Mouse (Mus musculus): Measurements from ENCODE around the gene Trmt10b.
A peak's percentile ranks its signal among the peaks of the same experiment; 100 is the strongest.

The Trmt10b gene

DNA sequence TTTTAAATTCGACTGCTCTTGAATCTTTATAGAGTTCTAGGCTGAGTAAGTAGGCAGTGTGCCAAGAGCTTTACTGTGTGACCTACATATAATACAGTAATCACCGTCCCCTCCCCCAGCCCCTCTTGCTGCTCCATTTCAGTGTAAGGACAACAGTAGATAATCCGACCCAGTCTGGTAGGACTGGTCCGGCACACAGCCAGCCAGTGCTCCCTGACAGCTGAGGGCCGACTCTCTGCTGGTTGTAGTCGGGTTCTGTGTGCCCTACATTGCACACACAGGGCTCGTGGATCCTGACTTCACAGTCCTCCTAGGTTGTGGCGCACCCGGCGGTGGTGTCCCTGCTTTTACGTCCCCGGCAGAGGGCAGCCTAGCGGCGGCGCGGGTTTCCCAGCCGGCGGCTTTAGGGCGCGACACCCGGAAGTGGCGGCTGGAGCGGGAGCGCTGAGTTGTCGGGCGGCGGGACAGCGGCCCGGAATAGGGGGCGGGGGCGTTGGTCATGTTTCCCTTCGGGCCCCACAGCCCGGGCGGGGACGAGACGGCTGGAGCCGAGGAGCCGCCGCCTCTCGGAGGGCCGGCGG lies 44.8 kb downstream of the Trmt10b start, which contains the start of gene Dcaf10:
TSS of gene Dcaf10 (plus strand) at position 433 of the 581 bp plus-strand sequence.
- peak; percentile 80 to 92 for DNase-seq (ENCODE audit: low spot score in 2 of 2)

DNA sequence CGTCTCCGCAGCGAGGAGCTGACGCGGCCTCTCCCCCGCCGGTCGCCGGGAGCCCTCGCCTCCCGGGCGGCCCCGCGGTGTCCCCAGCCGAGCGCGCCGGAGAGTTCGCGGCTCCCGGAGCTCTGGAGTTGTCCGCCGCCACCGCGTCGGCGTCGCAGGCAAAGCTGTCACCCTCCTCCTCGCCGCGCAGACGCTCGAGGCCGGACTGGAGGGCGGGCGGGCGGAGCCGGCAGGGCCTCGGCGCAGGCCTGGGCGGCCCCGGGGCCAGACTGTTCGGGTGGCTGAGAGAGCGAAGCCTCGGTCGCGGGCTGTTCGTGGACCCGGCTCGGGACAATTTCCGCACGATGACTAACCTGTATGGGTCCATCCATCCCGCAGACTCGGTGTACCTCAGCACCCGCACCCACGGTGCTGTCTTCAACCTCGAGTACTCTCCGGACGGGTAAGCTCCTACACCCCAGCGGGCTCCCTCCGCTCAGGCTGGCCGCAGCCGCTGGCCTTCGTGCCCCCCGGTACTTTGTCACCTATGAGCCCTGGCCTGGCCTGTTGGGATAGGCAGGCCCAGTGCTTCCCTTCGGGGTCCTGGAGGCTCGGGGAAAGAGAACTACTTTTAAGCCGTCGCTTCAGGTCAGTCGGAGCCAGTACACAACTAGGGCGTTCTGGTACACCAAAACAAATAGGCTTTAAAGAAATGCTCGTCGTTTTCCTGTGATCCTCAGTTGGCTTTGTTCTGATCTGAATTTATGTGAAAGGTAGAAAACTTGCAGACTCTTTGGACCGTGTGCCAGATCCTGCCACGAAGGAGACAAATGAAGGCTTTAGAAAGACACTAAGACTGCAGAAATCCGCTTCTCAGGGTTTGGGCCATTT lies 45.6 kb downstream of the Trmt10b start, which contains the start of gene Exosc3:
TSS of gene Exosc3 (minus strand) at position 447 of the 870 bp plus-strand sequence.
- DNase-seq (ENCODE audit: low spot score in 2 of 2) = peak in 1 of 2 experiments; percentile 28

DNA sequence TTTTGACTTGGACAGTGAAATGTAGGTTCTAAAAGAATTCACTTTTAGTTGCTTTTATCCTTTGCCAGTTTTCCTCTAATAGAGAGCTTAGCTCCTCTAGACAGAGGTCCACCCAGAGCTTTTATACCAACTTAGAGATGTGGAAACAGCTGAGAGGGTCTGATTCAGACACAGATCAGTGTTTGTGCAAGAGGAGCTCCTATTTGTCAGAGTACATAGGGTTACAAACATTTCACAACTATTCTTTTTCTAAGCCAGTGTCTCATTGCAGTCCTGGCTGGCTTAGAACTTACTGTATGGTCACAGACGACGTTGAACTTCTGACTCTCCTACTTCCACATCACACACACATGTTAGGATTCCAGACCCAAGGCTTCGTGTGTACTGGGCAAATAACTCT lies 59.7 kb downstream of the Trmt10b start:
- DNase-seq (ENCODE audit: low spot score in 2 of 2) = no peak

Data from frontal cortex, postnatal 10 days (tissue).